Mouse (Mus musculus): ENCODE data around the gene Tmem14c. TPM values are rescaled to one million over a fixed set of nuclear protein-coding genes. Genes with fewer than 3 reads are reported as not detected.

Gene Tmem14c
- 100 to 1,000 TPM; 134 to 137 TPM for total RNA-seq (2023)

DNA sequence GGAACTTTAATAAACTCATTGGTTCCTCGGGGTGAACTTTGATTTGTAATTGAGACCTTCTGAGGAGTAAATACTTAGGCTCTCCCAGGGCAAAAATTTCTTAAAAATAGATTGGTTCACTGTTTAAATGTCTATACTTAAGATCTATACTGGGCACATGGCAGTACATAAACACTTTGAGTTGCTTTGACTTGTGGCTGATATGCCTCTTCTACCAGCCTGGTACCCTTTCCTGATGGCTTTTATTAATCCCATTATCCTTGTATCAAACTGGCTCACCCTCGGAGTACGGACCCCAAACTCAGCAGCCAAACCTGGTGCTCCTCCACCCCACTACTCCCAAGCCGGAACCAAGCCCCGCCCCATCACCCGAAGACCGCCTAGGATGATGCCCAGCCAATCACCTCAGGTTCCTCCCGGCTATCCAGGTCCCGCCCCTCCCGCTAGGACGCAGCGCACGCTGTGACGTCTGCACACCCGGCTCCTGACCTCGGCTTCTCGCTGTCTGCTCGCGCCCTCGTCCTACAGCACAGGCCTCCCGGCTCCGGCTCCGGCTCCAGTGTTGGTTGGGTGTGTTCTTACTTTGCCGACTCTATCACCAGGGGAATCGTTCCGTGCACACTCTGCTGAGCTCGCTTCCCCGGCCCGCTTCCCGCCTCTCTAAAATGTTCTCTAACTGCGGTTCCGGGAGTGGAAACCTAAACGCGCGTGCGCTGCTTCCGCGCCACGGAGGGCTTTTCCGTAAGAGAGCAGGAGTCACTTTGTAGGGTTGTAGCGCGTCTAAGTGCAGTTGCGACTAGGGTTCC is at the start of gene Tmem14c:
Gene Tmem14c, plus strand, starts transcription at position 464 of the 806 bp plus-strand sequence.

DNA sequence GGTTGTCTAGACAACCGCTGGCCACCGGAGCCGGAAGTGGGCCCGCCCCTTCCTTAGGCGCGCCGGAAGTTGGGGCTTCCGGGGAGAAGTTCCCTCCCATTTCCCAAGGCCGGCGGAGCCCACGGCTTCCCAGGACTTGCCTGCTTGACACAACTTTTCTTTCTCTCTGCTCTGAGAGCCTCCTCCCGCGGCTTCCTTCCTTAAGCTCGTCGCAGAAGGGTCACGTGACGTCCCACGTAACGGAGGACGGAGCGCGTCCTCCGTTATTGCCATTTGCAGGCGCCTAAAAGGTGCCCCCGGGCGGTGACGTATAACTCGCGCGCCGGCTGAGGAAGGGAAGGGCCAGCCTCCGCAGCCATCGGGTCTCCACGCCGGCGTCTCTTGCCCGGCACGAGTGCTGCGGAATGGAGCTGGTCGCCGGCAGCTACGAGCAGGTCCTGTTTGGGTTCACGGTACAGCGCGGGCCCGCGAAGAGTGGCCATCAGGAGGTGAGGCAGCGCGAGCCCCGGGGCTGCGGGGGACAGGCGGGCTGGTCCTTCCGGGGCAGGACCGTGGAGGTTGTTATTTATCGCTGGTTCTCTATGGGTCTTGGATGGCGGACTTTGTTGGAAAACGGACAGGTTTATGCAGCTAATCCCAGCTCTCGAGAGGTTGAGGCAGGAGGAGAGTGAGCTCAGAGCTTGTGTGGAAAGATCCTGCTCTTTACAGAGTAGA is 15.0 kb upstream of the Tmem14c start, which contains the start of gene Pak1ip1:
Gene Pak1ip1, plus strand, starts transcription at position 98 of the 714 bp plus-strand sequence.

Other genes starting within 250 kb of the Tmem14c start
- 10 to 100 TPM; 63.7 to 70.9 TPM for gene Gcnt2, start 156.5 kb upstream of the Tmem14c start, total RNA-seq (2023)
- 10 to 100 TPM; 78.0 to 79.2 TPM for gene Pak1ip1, start 15.3 kb upstream of the Tmem14c start, total RNA-seq (2023)
- gene Mak, start 63.4 kb downstream of the Tmem14c start, total RNA-seq (2023): not detected
- not detected for gene Gcm2, start 94.7 kb downstream of the Tmem14c start, total RNA-seq (2023)
- not detected for gene Sycp2l, start 98.0 kb downstream of the Tmem14c start, total RNA-seq (2023)
- not detected for gene Elovl2, start 204.1 kb downstream of the Tmem14c start, total RNA-seq (2023)
- gene Smim13, start 233.6 kb downstream of the Tmem14c start, total RNA-seq (2023): 1 to 10 TPM; 7.6 TPM

Data from monocyte, adult 59 days (primary cell).